13 mouse cellular contexts compared by ENCODE assay signal in genomic region chr17:29838029-29838428, GRCm38 (mm10).
DNase-seq lines count a peak whose midpoint lies in the region; ATAC-seq lines count a peak whose summit lies in the region.
"Had no signal": no experiment of that assay in that cellular context is flagged by ENCODE, and none has a peak within 500 bp of the region (broad histone marks: within the 10 kb centered on the region; RNA-seq: fewer than 3 reads in every experiment).

No protein-coding gene starts in this region.

- H3K4me1 ChIP-seq in forebrain, embryonic 15.5 days = peaks cover 54% of the 10 kb centered on the region
- peaks cover 45% of the 10 kb centered on the region for H3K4me1 ChIP-seq in midbrain, embryonic 13.5 days (replicated peaks)

- ATAC-seq in forebrain, embryonic 15.5 days (replicated peaks) = no peak
- peak; percentile 62 for ATAC-seq in midbrain, embryonic 13.5 days
- ATAC-seq: activated CD4-positive, CD25-positive, alpha-beta regulatory T cell, adult 4 months; intestine, embryonic 16.5 days; liver, postnatal 0 days had no signal

- DNase-seq in kidney, postnatal 4 days = peak; percentile 24 to 48
- DNase-seq in kidney, adult 11 months = no peak
- DNase-seq in embryo, embryonic 11.5 days (ENCODE audit: low read depth, low spot score) = peak; percentile 23
- DNase-seq in adrenal gland, postnatal 25 days = no peak
- no peak for DNase-seq in c-Kit-positive CD71-positive TER-119-positive erythroid progenitor cells, embryonic 14.5 days (ENCODE audit: low spot score)
- no peak for DNase-seq in heart, adult 11 months
- DNase-seq: liver, postnatal 0 days had no signal

- H3K27me3 ChIP-seq in forebrain, embryonic 15.5 days = no peaks in the 10 kb centered on the region
- H3K27me3 ChIP-seq in midbrain, embryonic 13.5 days = no peaks in the 10 kb centered on the region

- no peaks in the 10 kb centered on the region for H3K36me3 ChIP-seq in forebrain, embryonic 15.5 days
- H3K36me3 ChIP-seq in midbrain, embryonic 13.5 days = peaks cover 9% of the 10 kb centered on the region
- H3K36me3 ChIP-seq: heart, embryonic 10.5 days had no signal

- no peak overlapping the region for H3K4me3 ChIP-seq in forebrain, embryonic 15.5 days
- H3K4me3 ChIP-seq in midbrain, embryonic 13.5 days (replicated peaks) = no peak overlapping the region
- H3K4me3 ChIP-seq: heart, embryonic 10.5 days; left cerebral cortex, adult 2 months had no signal

- H3K4me2 ChIP-seq in forebrain, embryonic 15.5 days (replicated peaks) = no peak overlapping the region
- H3K4me2 ChIP-seq in midbrain, embryonic 13.5 days (replicated peaks) = no peak overlapping the region

- no peaks in the 10 kb centered on the region for H3K9me3 ChIP-seq in forebrain, embryonic 15.5 days
- no peaks in the 10 kb centered on the region for H3K9me3 ChIP-seq in midbrain, embryonic 13.5 days
- H3K9me3 ChIP-seq: heart, embryonic 10.5 days had no signal

- H3K9ac ChIP-seq in forebrain, embryonic 15.5 days (replicated peaks) = no peak overlapping the region
- H3K9ac ChIP-seq in midbrain, embryonic 13.5 days (replicated peaks) = no peak overlapping the region
- H3K9ac ChIP-seq: liver, postnatal 0 days had no signal

- 28% methylated on average over 3 of the region's 3 CpGs for WGBS in forebrain, embryonic 15.5 days
- WGBS in midbrain, embryonic 13.5 days = 21% methylated on average over 3 of the region's 3 CpGs

- 0 out of 2 replicates have a peak overlapping the region, but pooled peaks have one; percentile 4 for H3K27ac ChIP-seq in forebrain, embryonic 15.5 days (replicated peaks)
- H3K27ac ChIP-seq in midbrain, embryonic 13.5 days = peak overlapping the region; percentile 56
- H3K27ac ChIP-seq: heart, embryonic 10.5 days; left cerebral cortex, adult 2 months had no signal

Comparison
In these comparisons a context has a peak if more than half of its experiments do, and no peak if none do; other contexts are left out.
1. DNase-seq: peak in kidney, postnatal 4 days (2 of 2) and embryo, embryonic 11.5 days (single experiment); none in kidney, adult 11 months (single experiment), adrenal gland, postnatal 25 days (single experiment), c-Kit-positive CD71-positive TER-119-positive erythroid progenitor cells, embryonic 14.5 days (single experiment) and heart, adult 11 months (single experiment).